Mouse (Mus musculus) C2C12 (cell line): ENCODE measurements around the gene Raph1. TPM values are rescaled to one million over a fixed set of nuclear protein-coding genes. Genes with fewer than 3 reads are reported as not detected.

Source experiments
- H3K27me3 ChIP-seq: one replicate; pipeline ENCODE4 v1.6.1; 2011; ENCODE audit not compliant: control insufficient read depth, insufficient read depth, insufficient read length
- H3K36me3 ChIP-seq: one replicate; pipeline ENCODE4 v1.6.1; 2011; ENCODE audit not compliant: control insufficient read depth, insufficient read depth
- H3K4me3 ChIP-seq: one replicate; pipeline ENCODE4 v1.5.1; 2011; ENCODE audit warnings: mild to moderate bottlenecking, control low read depth; ENCODE audit not compliant: poor library complexity, insufficient read depth, severe bottlenecking
- H3K79me2 ChIP-seq: one replicate; pipeline ENCODE4 v1.6.1; 2011; ENCODE audit not compliant: control insufficient read depth, insufficient read depth
- H3K79me3 ChIP-seq: one replicate; pipeline ENCODE4 v1.6.1; 2011; ENCODE audit warnings: low read depth, control low read depth
- H3ac ChIP-seq: one replicate; pipeline ENCODE3; 2011; ENCODE audit warnings: low read depth; ENCODE audit not compliant: control insufficient read depth, insufficient read length
- CEBPB ChIP-seq: IDR thresholded peaks from one replicate; pipeline ENCODE4 v1.6.1; 2011; ENCODE audit warnings: low read depth, mild to moderate bottlenecking, control low read depth, moderate library complexity
- CTCF ChIP-seq: IDR thresholded peaks from one replicate; pipeline ENCODE4 v1.5.1; 2011; ENCODE audit not compliant: control insufficient read depth, insufficient read depth, insufficient read length
- FOSL1 ChIP-seq: IDR thresholded peaks from one replicate; pipeline ENCODE4 v1.8.0; 2011; ENCODE audit warnings: mild to moderate bottlenecking, low read length; ENCODE audit not compliant: poor library complexity, insufficient read depth, severe bottlenecking
- MAX ChIP-seq: IDR thresholded peaks from one replicate; pipeline ENCODE4 v1.6.1; 2011; ENCODE audit warnings: mild to moderate bottlenecking, control low read depth
- MYOD1 ChIP-seq: IDR thresholded peaks from one replicate; pipeline ENCODE4 v1.6.1; 2011; ENCODE audit warnings: low read depth; ENCODE audit not compliant: control insufficient read depth, insufficient read length
- MYOG ChIP-seq: IDR thresholded peaks from one replicate; pipeline ENCODE4 v1.6.1; 2011; ENCODE audit not compliant: control insufficient read depth, insufficient read length; ENCODE audit errors: extremely low read depth
- USF1 ChIP-seq: IDR thresholded peaks from one replicate; pipeline ENCODE4 v1.6.1; 2011; ENCODE audit warnings: low read depth, mild to moderate bottlenecking, control low read depth, moderate library complexity
- polyA plus RNA-seq: library from polyadenylated mRNA; unstranded; fragments of >200 nt; fragmentation: generic; extraction: Trizol; gene quantifications from one replicate; pipeline ENCODE4 v1.2.1, GENCODE M21; 2012; ENCODE audit warnings: missing spikeins

The Raph1 gene
- polyA plus RNA-seq, 1 experiment: 9.5 TPM

DNA sequence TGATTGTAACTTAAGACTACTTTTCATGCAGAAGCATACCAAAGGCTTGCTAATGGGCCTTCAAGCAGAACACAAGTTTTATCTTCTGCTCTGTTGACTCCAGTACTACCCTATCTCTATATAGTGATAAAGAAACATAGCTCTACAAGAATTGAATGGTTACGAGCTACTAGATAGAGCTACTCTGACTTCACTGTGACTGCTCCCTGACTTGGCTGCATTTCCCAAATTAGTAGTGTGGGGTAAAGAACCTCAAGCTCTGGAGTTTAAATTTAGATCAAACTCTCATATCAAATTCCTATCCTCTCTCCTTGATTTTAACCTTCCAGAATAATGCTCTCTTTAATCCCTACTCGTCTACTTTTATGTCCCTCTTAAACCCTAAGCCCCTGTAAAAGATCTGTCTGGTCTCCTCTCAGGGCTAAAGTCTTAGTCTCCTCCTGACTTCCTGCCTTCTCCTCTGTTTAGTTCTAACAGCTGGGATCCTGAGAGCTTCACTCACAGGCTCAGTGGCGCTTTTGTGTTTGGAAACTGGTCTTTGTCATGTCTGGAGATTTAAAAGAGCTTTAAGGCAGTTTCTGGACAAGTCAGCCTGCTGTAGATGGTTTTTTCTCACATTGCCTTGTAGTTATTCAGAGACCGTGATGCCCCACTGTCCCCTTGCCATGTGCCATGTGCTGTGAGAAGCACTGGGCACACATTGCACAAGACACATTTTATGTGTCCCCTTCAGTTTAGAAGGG lies 22.2 kb upstream of the Raph1 start:
- no peak overlapping the region for H3K4me3 ChIP-seq
- H3K79me3 ChIP-seq: no peaks in the 10 kb centered on the region
- H3K27me3 ChIP-seq: no peaks in the 10 kb centered on the region
- TF ChIP-seq USF1: no peak
- no peak for TF ChIP-seq FOSL1
- TF ChIP-seq MYOD1: no peak
- no peak for TF ChIP-seq CEBPB
- TF ChIP-seq MYOG: no peak
- no peak for TF ChIP-seq MAX
- no peak for TF ChIP-seq CTCF
- no peak overlapping the region for H3ac ChIP-seq
- H3K36me3 ChIP-seq: no peaks in the 10 kb centered on the region
- H3K79me2 ChIP-seq: no peaks in the 10 kb centered on the region

DNA sequence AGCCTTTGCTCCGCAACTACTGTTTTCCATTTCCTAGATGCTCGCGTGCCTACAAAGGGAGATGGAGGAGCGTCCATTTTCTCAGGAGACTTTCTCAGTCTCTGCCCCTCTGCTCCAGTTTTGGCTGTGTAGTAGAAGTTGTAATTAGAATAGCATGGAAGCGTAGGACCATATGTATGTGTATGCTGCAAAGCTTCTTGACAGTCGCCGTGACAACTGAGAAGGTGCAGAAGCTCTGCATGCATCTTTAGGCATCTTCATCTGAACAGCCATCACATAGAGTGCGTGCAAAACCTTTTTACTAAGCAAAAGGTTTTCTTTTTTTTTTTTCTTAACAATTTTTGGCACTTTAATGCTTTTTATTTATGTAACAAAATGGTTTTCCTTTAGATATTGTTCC lies 14.1 kb upstream of the Raph1 start:
- TF ChIP-seq CTCF: no peak
- H3K79me3 ChIP-seq: no peaks in the 10 kb centered on the region

DNA sequence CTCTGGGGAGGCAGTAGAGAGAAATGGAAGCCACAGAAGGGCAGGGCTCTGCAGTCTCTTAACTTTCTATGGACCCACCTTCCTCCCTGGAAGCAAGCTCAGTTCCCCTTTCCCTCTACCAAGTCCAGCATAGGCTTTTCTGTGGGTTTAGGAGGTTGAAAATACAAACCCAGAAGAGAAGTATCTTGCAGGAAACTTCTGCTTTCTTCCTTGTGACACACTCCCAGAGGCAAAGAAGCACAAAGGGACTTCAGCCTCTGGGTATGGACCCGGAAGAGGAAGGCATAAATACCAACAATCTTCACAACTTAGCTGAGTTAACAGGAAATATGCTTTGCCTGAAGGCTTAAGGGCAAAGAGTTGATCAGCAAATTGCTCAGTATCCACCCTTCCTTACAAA lies 13.0 kb upstream of the Raph1 start:
- Histone ChIP-seq H3K79me3 (no peaks in the 10 kb centered on the region), H3ac (no peak overlapping the region)
- no peak for TF ChIP-seq USF1
- no peak for TF ChIP-seq MYOG

More for the DNA sequence above, 14.1 kb upstream of the Raph1 start:
- Histone ChIP-seq H3K27me3 (no peaks in the 10 kb centered on the region), H3K4me3 (no peak overlapping the region), H3K79me2 (no peaks in the 10 kb centered on the region), H3ac (no peak overlapping the region), H3K36me3 (no peaks in the 10 kb centered on the region)

DNA sequence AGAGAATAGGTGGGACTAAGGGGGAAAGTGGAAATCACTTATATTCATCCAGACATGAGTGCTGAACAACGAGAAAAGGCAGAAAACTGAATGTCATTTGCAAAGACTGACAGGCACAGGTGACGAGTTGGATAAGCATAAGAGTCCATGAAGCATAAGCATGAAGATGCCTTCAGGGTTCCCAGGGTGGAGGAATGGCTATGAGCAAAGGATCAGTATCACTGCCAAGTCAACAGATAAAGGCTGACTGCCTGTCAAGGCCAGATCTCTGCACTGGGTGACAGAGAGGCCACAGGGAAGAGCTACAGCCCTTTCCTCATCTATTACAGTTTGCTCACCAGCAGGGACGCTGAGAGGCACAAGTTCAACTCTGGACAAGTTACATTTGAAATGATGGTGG lies 5.8 kb upstream of the Raph1 start:
- Histone ChIP-seq H3K79me2 (no peaks in the 10 kb centered on the region), H3K27me3 (no peaks in the 10 kb centered on the region), H3K79me3 (no peaks in the 10 kb centered on the region), H3K36me3 (no peaks in the 10 kb centered on the region), H3ac (no peak overlapping the region), H3K4me3 (no peak overlapping the region)
- peak; percentile 99 for TF ChIP-seq MYOD1
- TF ChIP-seq MYOG: no peak

More for the DNA sequence above, 13.0 kb upstream of the Raph1 start:
- Histone ChIP-seq H3K36me3 (no peaks in the 10 kb centered on the region), H3K79me2 (no peaks in the 10 kb centered on the region), H3K27me3 (no peaks in the 10 kb centered on the region), H3K4me3 (no peak overlapping the region)

DNA sequence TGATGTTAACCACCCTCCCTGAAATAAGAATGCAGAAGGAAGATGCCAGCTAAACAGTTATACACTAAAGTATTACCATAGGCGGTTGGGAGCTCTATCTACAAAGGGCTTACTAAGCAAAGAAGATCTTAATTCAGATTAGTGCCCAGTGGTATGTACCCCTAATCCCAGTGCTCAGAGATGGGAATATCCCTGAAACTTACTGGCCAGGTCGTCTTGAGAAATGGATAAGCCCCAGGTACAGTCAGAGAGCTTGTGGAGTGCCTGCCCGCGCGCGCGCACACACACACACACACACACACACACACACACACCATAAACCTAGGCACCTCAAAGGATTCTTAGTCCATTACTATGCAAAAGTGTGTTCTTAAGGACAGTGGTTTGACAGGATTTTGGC lies 2.8 kb upstream of the Raph1 start:
- TF ChIP-seq USF1 (no peak), CEBPB (no peak), MYOG (no peak), MYOD1 (no peak), CTCF (no peak), MAX (no peak), FOSL1 (no peak)
- H3K4me3 ChIP-seq: no peak overlapping the region
- H3K79me2 ChIP-seq: peaks cover 16% of the 10 kb centered on the region
- H3ac ChIP-seq: no peak overlapping the region
- no peaks in the 10 kb centered on the region for H3K27me3 ChIP-seq
- H3K79me3 ChIP-seq: peaks cover 10% of the 10 kb centered on the region
- H3K36me3 ChIP-seq: no peaks in the 10 kb centered on the region

DNA sequence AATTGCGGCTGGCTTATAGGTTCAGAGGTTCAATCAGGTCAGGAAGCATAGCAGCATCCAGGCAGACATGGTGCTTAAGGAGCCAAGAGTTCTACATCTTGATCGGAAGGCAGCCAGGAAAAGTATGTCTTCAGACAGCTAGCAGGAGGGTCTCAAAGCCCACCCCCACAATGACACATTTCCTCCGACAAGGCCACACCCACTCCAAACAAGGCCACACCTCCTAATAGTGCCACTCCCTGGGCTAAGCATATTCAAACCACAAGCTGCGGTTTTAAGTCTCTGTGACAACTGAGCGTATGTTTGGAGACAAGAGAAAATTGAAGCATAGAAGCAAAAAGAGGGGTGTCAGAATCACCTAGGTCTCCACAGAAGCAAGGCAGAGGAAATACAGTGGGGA lies 2.3 kb upstream of the Raph1 start:
- no peaks in the 10 kb centered on the region for H3K27me3 ChIP-seq
- H3K4me3 ChIP-seq: no peak overlapping the region
- H3ac ChIP-seq: no peak overlapping the region
- TF ChIP-seq CTCF (no peak), MYOG (no peak), MYOD1 (no peak), USF1 (no peak), MAX (no peak), FOSL1 (no peak), CEBPB (no peak)
- peaks cover 16% of the 10 kb centered on the region for H3K79me3 ChIP-seq
- peaks cover 22% of the 10 kb centered on the region for H3K79me2 ChIP-seq
- H3K36me3 ChIP-seq: no peaks in the 10 kb centered on the region
